Mouse (Mus musculus): ENCODE results near the gene Iqsec3.

Iqsec3 gene

GRCm38 (mm10) chr6:121363956-121364355 is 109.5 kb downstream of the Iqsec3 start:
- DNase-seq = peak in 1 of 2 experiments; percentile 26

DNA sequence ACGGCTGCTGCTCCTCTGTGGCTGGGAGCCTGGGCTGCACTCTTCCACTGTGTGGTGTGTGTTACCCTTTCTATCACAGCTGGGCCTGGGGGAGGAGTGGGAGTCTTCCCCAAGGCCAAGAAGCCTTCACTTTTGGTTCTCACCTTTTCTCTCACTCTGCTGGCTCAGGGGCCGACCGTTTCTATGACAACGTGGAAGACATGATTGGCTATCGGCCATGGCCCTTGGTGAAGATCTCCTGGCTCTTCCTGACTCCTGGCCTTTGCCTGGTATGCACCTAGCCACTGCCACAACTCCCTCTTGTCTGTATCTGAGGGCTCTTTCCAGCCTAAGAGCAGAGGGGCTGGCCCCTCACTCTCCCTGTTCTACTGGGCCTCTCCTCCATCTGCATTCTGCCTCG is 110.4 kb downstream of the Iqsec3 start:
- DNase-seq = no peak

DNA sequence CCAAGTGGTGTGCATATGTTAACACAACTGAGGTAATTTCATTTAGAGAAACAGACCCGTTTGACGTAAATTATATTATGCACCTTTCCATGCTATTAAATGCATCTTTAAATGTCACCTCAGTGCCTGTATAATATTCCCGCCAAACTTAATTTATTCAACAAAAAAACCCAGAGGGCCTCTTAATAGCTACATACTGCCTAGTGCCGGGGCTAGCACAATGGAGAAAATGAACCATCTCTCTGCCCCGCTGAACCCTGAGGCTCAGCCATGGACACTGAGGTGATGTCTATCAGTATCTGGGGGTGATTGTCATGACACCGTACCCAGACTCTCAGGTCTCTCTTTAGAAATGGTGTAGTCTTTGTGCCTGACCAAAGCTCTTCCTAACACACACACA is 116.2 kb downstream of the Iqsec3 start:
- DNase-seq = no peak

- DNase-seq = no peak
Measured at GRCm38 (mm10) chr6:121356041-121356440, 117.4 kb downstream of the Iqsec3 start.

- DNase-seq = no peak
Measured at GRCm38 (mm10) chr6:121352276-121352675, 121.2 kb downstream of the Iqsec3 start.

DNA sequence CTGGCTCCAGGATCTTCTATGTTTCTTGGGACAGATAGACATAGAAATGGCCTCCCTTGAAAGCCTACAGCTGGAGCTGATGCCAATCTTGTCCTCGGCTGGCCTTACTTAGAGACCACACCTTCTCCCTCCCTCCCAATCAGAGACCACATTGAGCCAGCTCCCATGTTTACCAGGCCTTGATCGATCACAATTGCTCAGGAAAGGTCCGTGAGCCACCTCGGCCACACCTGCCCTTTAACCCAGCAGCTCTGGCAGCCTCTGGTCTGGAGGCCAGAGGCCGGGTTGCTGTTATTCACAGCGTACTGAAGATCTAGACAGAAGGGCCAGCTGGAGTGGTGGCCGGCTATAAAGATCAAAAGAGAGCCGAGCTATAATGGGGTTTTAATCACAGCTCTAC is 127.0 kb downstream of the Iqsec3 start:
- no peak for DNase-seq

DNA sequence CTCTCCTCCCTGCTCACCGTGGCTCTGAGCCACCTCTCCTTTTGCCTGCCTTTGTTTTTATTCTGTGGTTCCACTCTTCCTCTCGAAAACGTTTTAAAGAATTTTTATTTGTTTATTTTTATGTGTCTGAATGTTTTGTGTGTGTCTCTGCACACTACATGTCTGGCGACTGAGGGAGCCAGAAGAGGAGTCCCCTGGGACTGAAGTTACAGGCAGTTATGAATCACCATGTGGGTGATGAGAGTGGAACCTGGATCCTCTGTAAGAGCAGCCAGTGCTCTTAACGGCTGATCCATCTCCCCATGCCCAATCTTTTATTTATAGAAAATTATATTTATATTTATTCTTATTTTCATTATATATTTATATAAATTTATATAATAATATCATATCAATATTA is 129.1 kb downstream of the Iqsec3 start:
- DNase-seq = no peak

- peak; percentile 29 to 51 for DNase-seq
Measured at GRCm38 (mm10) chr6:121343771-121344123, 129.7 kb downstream of the Iqsec3 start.

- peak; percentile 25 to 58 for DNase-seq
Measured at GRCm38 (mm10) chr6:121343026-121343770, 130.3 kb downstream of the Iqsec3 start, which contains the start of gene Slc6a12. Gene Slc6a12, plus strand, starts transcription at chr6:121343076.

DNA sequence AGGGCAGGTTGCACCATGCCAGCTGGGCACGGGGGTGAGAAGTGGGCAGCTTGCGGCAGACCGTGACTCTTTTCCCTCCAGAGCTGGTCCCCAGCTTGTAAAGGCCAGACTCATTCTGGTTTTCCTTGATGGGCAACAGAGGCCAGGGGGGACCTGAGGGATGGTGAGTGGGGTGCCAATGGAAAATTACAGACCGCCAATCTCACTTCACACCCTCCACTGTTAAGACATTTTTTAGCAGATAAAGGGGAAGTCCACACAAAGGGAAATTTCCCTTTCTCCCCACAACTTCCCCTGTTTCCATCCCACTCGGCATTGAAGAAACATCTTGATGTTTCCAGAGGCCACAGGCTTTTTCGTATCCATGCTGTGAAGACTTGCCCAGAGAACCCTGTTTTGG is 131.8 kb downstream of the Iqsec3 start:
- no peak for DNase-seq

GRCm38 (mm10) chr6:121338519-121338896 is 135.0 kb downstream of the Iqsec3 start:
- DNase-seq = peak in 1 of 2 experiments; percentile 19

DNA sequence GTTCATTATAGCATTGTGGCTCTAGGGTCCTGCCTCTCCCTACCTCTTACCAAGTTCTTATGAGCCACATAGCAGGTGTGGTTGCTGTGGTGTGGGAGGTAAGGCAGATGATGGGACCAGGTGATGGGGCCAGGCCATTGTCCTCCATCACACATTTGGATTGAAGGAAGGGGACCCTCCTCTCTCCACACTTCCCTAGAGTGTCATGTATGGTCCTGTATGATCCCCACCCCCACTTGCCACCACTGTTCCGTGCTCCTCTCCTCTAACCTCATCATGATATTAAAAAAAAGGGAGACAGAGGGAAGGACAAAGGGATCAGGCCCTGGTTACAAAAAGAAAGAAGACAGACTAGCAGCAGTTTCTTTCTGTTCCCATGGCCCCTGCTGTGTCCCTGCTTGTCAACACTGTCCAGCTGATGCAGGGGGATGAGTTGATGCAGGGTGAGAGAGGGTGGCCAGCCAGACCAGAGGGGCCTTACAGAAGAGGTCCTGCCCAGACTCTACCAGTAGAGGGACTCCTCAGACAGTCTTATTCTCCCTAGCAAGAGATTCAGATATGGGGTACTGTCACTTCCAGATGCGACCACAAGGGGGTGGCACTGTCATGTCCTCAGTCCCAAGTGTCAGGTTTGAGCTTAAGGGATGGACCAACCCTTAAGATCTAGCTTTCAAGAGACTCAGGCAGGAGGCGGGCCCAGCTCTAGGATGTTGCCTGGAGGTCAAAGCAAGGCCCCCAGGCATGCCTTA is 135.5 kb downstream of the Iqsec3 start:
- peak; percentile 89 to 93 for DNase-seq

- DNase-seq = no peak
Measured at GRCm38 (mm10) chr6:121337229-121337628, 136.2 kb downstream of the Iqsec3 start.

DNA sequence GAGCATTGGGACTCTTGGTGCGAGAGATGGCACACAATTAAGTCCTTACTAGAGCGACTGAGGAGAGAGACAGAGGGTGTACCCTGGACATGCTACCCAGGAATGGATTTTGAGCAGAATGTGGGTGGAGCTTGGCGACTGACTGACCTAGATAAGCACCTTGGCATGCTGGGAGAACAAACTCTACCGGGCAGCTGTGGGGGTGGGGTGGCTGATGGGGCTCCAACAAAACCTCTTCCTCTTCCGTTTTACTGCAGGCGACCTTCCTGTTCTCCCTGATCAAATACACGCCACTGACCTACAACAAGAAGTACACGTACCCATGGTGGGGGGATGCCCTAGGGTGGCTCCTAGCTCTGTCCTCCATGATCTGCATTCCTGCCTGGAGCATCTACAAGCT is 136.9 kb downstream of the Iqsec3 start:
- no peak for DNase-seq

GRCm38 (mm10) chr6:121335841-121336240 is 137.6 kb downstream of the Iqsec3 start:
- DNase-seq = no peak

DNA sequence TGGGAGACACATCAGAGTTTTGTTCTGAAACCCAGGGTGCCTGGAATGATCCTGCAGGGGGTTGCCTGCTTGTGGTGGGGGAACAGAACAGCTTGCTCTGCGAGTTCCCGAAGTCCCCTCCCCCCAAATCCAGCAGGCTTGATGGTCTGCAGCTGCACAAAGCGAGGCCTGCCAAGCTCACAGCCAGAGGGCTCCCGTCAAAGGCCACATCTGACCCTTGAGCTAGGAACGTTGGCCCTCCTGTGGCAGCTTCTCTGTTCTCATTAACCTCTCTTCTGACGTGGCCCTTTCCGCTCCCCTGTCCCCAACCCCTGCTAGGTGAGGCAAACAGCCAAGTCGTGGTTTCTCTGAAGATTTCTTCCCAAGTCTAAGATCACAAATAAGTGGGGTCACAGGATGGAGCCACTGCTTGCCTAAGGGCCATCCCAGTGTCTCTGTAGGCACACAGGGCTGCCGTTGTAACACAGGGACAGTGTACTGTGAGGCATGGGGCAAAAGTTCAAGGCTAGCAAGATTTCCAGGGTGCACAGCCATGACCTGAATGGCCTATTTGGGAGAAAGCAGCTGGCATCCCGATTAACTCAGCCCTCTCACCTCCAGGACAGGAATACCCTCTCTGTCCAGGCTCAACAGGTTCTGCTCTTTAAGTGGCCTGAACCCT is 143.5 kb downstream of the Iqsec3 start:
- peak; percentile 75 to 79 for DNase-seq

DNA sequence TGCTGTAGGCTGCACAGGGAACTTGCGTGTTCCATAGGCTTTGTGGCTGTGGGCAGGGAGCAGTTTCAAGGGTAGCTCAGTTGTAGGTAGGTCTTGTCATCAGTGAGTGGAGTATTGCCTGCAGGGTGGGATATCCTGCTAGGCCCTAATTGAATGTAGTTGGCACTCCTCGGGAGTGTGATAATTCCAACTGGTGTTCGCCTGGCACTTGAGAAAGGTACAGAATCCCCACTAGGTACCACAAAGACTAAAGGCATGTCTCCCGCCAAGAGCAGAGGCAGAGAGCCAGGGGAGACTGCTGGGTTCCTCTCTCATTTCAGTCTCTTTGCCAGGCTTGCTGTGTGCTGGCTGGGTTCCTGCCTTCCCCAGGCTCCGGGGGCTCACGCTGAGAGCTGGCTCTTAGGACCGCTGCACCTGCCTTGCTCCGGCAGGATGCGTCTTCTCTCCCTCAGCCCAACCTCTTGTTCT is 145.0 kb downstream of the Iqsec3 start:
- DNase-seq = no peak

DNA sequence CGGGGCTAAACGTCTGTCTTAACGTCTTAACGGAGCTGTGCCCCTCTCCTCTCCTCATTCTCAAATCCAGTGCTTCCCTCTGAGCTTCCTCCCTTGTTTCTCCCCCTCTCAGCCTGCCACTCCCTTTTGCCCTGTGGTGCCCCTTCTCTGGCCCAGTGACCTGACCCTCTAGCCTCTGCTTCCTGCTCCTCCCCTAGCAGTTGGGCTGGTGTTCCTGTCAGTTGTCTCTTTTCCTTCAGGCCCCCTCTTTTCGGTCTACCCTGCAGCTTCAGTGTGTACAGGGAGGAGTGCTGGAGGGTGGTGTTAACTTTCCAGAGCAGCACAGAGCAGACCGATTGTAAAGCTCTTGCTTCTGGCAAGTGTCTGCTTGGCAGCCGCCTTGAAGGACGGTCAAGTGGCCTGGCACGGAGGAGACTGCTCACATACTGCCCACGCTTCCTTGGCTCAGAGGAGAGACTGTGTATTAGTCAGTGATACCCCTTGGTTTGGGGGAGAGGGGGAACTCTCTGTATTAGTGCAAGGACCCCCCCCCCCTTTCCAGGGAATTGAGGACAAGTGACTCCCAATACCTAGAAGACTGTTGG is 146.9 kb downstream of the Iqsec3 start:
- peak in 1 of 2 experiments; percentile 47 for DNase-seq

DNA sequence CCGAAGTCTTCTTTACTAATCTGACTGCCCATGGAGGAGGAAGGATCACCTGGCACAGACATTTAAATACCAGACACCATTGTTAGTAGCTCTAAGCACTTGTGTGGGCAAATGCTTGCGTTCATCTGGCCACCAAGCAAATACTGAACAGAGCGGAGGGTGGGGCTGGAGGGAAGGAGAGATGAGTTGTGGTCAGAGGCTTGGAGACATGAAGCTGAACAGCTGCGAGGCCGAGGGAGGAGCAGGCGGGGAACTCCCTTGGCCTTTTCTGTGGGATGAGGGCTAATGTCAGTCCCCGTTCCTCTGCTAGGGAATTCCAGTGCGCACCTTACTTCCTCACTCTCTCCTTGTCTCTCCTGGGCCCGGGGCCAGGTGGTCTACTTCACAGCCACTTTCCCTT is 147.7 kb downstream of the Iqsec3 start:
- DNase-seq = peak in 1 of 2 experiments; percentile 45

DNA sequence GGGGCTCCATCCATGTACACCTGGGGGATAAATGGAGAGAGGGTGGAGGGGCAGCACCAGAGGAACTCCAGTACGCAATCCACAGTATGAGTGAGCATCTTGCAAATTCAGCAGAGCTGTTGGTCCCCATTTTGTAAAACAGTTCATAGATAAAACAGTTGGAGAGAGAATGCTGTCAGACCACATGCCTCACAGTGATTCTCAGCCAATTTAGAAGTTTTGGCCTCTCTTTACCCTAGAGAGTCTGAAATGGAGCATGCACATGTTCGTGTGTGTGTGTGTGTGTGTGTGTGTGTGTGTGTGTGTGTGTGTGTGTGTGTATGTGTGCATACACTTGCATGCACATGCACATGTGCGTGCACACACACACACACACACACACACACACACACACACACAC is 148.2 kb downstream of the Iqsec3 start:
- DNase-seq = no peak
